Mouse (Mus musculus): ENCODE data around the gene Gpx4.

Gpx4 gene

DNA sequence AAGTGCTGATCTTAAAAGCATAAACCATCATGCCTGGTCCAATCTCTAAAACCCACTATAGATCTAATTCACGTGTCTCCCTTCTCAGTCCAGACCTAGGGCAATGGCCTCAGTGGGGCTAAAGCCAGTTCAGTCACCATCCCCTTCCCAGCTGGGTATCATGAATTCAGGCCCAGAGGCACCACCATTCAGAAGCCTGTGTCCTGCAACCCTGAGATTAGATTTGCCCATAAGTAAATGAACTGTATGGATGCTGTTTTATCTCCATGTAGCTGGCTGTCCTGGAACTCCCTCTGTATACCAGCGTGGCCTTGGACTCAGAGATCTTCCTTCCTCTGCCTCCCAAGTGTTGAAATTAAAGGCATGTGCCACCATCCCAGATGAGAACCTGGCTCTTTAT lies 56.1 kb downstream of the Gpx4 start:
- no peak for DNase-seq (ENCODE audit: low read depth, low spot score)

DNA sequence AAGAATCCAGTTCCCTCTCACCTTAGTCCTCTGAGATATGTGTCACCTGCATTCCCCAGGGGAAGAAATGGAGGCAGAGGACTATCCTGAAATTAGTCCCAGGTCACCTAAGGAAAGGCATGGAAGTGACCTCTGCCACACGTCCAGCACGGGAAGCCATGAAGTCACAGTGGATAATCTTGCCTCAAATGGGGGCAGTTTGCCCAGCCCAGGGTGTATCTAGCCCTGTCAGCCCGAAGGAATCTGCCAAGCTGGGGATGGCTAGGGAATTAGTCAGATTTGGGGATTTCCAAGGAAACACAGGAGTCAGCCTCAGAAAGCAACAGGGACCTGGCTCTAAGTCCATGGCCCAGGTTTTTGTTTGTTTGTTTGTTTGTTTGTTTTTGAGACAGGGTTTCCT lies 57.2 kb downstream of the Gpx4 start:
- DNase-seq (ENCODE audit: low read depth, low spot score), result no peak

DNA sequence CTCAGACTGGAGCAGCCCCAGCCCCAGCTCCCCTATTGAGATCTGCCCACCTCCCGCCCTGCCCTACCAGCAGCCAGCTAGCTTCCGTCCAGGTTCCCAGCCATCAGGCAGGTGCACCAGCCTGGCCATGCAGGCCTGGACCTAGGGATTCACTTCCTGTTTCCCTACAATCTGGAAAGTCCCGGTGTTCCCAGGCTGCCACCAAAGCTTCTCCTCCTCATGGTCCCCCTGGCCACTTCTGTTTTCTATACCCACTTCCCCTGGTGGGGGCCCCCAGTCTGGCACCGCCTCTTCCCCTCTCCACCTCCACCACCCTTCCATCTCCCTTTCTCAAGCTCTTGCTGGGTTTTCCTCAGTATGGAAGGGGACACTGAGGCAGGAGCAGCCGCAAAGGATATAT lies 58.5 kb downstream of the Gpx4 start, which contains the start of gene Sbno2:
Gene Sbno2 (minus strand): TSS at position 112 of the 400 bp plus-strand sequence.
- no peak for DNase-seq (ENCODE audit: low read depth, low spot score)

DNA sequence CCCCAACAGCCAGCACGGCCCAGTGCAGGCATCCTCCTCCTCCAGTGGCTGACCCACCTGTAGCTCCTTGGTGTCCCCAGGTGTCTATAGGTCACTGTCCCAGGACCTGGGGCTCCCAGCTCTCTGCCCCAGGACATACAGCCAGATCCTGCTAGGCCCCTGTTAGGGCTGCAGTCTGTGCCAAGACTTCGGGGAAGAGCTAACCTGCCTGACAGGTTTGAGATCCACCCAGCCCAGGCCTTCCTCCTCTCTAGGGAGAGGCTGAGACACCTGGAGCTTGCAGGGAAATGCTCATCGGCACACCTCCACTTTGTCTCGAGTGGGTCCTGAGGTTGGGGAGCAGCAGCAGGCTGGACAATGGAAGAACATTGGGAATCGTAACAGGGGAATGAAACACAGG lies 59.0 kb downstream of the Gpx4 start:
- DNase-seq (ENCODE audit: low read depth, low spot score), result no peak
